Mouse (Mus musculus): ENCODE data around the gene Hdac9.

Gene Hdac9

DNA sequence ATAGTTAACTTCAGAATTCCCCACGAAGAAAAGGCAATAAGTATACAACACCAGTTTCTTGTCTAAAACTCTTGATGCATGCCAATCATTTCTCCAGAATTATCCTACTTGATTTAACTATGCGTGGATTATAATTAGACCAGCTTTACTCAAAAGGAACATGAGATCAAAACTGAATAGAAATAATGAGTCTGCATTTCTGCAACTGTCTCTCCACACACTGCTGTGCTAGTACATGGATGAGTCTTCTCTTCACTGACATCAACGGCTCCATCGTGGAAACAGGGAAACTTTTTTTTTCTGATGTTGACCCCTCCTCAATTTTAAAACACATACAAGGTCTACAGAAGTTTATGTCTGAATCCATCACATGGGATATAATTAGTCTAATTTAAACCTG lies 334.4 kb downstream of the Hdac9 start:
- DNase-seq = no peak

DNA sequence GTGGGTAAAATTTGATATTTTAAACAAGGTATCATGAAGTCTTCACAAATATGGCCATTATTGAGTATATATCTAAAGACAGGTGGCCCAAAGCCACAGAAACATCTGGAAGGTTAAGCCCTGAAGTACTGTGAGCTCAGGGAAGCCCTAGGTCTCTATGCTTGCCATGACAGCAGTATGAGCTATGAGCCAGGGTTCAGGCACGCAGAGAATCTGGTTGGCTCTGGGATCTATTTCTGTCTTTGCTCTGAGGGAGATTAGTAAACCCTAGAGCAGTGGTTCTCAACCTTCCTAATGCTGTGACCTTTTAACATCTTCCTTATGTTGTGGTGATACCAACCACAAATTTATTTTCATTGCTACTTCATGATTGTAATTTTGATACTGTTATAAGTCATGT lies 337.7 kb downstream of the Hdac9 start:
- DNase-seq = no peak

DNA sequence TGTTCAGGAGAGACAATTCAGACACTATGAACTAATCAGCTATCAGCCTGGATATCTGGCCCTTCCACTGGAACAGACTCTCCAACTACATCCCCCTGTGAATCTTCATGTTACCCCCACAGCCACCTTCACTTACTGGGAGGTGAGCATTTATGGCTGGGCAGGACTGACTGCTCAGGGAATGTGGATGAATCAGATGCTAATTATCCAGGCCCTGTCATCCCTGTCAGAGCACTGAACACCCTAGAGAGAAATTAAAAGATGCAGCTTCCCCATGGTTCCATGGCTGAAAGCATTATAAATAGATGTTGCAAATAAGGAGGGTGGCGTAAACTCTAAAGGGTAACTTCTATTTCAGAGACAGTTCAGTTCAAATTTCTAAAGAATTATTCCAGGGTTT lies 345.8 kb downstream of the Hdac9 start:
- no peak for DNase-seq

DNA sequence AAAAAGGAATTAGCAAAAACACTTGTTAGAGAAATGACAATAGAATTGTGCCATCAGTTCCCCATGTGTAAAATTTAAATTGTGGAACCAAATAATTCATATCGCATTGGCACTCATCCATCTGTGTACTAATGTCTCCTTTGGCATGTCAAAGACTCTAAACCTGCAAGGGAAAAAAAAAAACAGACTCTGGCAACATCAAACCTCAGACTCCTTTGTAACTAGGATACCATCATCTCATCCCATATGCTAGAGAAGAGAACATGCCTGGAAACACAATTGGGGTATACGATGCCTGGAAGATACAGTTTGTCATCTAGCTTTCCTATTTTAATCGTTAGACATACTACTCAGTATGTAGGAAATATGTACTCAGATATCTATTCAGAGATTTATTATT lies 347.4 kb downstream of the Hdac9 start:
- DNase-seq = no peak

DNA sequence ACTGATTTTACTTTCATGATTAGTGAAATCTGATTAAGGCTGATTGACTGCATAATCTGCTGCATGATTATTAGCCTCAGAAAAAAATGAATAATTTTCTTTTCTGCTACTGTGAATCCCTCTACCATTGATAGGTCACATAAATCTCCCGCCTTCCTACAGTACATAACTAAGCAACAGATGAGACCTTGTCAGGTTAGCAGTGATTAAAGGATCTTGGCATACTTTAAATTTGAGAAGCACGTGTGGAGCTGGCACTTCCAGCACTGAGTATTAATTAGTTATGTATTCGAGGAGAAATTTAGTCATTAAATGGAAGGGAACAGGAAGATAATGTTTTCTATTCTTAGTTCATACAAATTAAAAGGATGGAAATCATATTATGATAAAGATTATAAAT lies 347.8 kb downstream of the Hdac9 start:
- DNase-seq = no peak

DNA sequence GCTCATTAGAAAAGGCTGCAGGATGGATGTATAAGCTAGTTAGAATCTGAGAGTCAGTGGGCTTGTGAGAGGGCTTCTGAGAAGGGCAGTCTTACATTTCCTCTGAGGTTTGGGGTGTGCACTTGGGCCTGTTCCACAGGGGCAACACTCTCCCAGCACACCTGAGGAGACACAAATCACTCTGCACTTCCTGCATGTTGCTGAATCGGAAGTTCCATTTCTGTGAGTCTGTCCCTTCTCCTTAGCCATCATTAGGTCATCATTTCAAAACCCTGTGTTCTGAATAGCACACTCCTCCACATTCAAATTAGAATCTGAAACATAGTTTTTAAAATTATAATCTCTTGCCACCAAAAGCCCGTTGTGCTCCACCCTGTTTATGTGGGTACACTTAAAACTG lies 354.6 kb downstream of the Hdac9 start:
- no peak for DNase-seq

DNA sequence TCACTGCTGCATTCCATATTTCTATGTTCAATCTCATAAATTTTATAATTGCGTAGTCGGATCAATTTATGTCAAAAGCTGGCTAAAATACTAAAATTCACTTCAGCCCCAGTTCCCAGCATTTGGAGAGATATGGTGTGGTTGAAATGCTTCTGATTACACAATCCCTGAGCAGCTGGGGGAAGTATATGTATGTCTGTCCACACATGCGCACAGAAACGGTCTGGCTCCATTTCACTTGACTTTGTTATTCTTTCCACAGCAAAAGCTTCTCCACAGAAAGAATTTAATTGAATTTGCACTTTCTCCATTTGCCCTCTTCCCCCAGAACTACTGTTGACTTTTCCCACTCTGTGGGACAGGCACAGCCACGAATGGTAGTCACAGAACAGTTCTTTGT lies 357.9 kb downstream of the Hdac9 start:
- DNase-seq = no peak

DNA sequence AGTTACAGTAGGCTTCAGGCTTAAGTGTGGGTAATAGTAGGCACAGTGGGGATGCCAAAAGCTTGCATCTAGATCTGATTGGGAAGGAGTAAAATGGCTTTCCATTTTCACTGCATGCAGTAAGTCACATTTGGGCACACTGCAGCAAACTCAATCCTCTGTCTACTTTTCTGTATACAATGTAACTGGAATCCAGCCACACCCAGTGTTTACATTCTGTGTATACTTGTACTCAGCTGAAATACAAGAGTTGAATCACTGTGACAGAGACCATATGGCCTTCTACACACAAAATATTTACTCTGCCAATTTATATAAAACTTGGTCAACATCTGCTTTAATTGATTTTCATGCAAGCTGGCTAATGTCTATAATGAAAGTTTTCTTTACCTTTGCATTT lies 362.1 kb downstream of the Hdac9 start:
- no peak for DNase-seq

DNA sequence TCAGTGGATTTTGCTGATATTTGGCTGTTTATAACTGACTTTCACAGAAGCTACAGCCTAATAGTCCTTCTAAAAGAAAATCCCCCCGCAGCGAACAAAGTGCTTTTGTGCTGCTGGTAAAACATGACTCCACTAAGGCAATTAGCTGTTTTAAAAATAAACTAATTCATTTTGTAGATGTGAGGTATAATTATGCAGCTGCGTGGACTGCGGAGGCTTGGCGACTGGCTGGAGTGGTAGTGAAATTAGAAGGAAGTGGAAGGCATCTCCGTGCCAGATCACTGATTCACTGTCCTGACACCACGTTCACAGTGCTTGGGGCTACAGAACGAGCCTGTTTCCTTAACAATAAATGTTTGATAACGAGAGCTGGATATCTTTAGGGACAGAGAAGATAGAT lies 366.6 kb downstream of the Hdac9 start:
- DNase-seq = no peak

DNA sequence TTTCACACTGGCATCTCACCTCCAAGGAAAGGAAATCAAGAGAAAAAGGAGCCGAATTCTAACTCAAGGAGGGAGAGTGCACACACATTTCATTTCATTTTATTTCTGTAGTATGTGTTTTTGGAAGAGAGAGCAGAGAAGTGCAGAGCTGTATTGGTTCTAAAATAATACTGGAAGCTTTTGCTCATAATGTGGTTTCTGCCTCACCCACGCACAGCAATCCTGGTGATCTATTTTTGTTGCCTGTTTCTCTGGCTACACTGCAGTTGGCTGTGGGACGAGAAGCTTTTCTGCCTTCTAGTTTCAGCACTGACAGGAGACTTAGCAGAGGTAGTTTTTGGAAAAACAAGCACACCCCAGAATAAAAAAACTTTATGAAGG lies 387.7 kb downstream of the Hdac9 start:
- DNase-seq = peak; percentile 15 to 39

DNA sequence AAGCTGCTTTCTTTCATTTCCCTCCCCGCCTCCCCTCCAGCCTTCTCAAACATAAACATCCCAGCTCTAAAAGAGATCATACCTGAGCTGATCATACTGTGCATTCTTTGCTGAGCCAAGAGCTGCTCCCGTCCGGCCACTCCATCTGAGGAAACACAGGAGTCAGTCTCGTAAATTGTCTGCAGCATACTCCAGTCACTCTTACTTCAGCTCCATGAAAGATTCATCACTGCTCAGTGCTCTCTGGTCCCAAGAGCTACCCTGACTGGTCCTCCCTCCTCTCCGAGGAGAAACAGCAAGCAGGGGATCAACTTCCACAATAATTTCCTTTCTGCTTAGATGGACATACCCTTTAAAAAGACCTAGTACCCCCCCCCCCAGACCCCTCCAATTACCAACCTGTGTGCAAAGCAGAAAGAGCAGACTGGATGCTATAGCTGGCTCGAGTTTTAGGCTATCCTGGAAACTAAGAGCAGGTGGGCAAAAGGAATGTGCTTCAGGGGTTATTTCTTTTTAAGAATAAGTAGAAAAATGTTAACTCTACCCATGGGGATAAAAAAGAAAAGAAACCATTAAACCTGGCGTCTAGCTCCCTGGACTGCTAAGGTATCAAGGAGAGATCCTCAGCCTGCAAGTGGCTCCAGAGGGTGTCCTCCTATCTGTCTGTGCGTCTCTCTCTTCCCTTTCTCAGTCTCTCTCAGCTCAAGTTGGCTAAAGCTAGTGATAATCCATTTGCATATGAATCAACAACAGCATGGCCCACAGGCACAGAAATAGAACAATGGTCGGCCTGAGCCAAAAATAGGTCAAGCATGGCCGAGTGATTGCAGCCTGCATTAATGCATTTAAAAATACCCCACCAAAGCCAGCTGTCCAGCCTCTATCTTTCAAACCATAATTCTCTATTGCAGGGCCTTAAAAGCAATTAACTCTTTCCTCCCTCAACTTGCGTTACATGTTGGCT lies 388.4 kb downstream of the Hdac9 start:
- peak; percentile 31 to 56 for DNase-seq

DNA sequence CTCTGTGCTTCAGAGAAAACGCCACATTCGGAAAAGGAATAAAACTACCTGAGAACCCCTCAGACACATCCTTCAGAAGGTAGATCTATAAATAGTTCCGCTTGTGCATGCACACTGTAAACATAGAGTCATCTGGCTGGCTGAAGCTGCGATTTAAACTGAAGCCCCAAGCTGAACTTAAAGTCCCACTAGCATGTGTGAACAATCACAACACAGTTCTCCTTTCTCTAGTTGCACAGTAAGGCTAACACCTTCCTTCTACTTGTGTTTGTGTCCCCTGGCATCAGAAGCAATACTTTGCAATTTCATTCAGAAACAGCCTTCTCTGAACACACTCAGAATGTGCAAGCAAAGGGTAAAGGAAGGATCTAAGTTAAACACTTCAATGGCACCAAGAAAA lies 389.1 kb downstream of the Hdac9 start:
- DNase-seq = peak in 1 of 2 experiments; percentile 22

DNA sequence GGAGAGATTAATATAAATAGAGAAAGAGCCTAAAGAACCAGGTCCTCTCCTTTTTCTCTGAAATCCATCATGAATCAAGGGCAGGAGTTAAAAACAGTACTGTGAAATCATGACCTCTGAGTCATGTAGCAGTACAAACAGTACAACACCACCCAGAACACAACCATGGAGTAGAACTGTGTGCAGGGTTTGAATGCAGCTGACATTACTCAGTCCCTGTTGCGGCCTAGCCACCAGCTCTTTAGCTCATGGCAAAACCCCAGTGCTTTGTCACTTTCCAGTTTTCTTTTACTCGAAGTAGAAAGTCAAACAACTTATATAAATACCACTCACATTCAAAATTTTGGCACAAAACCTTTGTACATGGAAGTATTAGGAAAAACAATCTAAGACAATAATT lies 395.4 kb downstream of the Hdac9 start:
- no peak for DNase-seq

DNA sequence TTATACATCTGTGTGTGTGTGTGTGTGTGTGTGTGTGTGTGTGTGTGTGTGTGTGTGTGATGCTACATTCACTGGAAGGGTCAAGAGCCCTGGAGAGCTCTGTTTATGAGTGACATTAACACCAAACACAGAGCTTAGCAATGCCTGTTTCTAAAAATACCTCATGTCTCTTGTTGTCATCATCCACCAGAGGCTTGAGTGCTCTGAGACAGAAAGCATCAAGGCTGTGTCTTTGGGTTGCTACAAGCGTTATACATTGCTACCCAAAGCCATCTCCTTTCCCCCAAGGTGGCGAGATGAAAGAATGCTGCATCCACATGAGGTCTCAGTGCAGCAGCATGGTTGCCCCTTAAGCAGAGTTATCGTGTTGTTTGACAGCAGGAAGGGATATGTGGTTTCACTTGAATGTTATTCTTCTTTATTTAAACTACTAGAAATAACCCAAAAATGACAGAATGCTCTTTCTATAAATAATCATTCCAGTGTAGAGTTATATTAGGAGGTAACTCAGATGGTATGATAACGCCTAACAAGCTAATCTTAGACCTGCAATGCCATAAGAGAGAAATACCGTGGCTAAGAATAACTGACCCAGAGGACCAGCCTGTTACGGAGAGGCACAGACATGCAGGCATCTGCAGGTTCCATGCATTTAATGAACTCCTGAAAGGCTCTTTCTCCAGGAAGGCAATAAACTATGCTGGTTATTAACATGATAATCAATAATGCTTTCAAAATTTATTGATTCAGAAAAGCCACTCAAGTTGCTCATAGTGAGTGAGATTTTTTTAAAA lies 399.9 kb downstream of the Hdac9 start:
- DNase-seq = peak in 1 of 2 experiments; percentile 17

DNA sequence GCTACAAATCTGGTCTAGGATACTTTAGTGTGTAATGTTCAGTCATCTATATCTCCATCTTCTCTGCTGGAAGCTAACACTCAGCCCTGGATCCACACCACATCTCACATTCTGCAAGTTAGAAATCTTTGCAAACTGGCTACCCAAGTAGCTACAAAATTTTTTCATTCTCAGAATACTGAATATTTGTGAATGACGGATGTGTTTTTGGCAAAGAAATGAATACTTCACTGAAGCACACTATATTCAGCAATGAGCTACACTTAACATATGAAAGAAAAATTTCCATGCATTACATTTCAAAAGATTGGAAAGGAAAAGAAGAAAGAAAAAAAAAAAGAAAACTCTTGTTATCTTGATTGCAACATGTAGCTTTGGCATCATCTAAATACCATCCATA lies 410.6 kb downstream of the Hdac9 start:
- no peak for DNase-seq

DNA sequence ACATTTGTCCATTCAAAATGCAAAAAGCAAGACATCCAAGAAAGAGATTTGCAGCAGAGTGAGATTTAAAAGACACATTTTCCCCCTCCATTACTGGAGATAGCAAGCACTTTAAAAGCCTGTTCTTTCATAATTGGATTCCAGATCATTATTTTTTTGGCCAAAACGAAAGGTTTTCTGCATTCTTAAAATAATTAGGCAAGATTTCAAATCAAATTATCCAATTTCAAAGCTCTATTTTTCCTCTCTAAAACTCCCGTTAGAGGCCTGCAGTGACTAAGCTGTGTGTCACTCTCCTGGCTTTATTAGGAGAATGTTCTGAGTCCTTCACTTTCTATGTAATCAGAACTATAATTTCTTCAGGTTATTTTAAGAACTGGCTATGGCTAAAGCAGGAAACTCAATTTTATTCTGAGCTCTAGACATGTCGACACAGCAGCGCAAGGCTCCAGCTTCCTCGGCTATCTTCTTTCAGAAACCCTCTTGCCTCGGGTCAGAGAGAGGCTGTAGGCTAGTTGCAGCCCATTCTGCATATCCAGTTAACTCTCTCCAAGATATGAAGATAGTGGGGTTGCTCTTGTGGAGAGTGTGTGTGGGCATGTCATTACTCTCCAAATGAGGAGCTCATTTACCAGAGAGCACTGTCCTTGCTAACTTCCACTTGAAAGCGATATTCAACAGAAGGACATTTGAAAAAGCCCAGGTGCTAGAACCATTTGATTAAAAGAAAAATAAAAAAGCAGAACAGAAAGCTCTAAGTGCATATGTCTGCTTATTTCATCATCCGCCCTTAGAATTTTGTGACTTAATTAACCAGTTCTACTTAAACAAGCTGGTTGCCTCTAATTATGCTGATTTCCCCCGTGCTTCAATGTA lies 417.9 kb downstream of the Hdac9 start:
- DNase-seq = no peak

DNA sequence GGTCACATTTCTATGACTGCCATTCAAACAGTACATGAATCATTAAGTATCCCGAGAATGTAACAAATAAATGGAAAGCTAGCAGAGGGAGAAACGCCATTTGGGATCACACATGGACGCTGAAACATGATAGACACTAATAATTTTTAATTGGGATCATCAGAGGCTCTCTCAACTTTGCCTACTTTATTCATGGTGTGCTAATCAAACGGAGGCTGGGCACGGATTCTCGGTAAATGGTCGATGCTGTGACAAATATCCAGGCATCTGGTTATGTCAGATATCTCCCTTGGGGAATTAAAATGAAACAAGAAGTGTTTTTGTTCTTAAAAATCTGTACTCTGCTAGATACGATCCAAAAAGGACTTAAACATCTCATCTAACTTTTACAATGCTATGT lies 418.6 kb downstream of the Hdac9 start:
- DNase-seq = no peak

DNA sequence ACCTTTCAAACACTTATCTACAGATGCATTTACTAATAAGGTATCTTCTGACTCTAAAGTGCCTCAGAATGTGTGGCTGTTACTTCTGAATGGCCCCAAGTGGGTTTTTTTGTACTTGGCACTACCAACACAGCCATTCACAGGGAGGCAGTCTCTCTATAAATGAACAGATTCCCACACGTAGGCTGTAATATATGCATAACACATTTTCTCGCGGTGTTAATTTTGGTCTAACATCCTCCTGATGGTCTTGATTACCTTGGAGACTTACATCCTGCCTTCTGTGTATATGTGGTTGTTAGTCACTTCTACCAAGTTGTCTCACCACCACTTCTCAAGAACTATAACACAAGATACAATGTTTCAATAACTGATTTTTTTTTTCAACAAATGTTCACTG lies 419.2 kb downstream of the Hdac9 start:
- no peak for DNase-seq

DNA sequence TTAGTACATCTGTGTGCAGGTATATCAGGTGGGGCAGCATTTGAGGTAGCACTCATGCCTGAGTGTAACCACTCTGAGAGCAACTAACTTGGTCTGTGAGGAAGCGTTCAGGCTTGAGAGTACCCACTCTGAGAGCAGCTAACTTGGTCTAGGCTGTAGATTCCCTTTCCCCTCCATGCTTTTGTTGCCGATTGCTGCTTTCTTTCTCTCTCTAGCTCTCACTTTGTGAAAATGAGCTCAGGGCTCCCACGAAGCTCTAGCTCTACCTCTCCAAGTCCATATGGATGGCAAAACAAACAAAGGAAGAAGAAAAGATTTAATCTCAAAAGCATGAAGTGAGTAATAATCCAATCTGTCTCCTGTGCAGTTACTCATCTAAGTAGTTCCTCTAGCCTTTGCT lies 421.0 kb downstream of the Hdac9 start:
- DNase-seq = no peak

DNA sequence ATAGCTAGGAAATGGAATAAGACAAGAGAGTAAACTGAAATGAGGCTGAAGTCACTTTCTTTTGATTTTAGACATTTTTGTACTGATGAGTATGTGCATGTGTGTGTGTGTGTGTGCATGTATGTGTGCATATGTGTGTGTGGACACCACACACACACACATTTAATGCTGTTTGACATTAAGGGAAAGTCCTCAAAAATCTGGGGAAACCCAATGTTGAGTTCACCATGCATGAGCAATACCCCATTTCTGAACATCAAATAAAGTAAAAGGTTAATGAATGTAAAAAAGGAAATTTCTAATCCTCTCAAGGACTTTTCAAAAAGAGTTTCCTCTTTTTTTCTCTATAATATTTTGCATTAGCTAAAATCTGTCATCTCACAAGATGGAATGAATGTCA lies 427.3 kb downstream of the Hdac9 start:
- no peak for DNase-seq

DNA sequence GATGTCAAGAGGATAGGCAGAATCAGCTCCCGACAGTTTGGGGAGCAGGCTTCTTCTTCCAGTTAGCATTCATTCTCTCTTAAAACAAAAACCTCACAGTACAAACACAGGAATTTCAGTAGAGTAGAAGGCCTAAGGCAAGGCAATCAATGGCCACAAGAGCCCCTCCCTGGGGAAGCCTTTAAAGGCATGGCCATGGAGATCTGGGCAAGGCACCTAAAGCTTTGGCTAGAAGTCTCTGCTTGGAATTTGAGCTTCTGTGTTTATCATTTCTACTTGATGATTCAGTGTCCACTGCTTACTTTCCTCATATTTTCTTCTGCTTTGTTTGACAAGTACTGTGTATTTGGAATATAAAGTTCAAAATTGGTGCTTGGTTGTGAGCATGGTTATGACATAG lies 429.2 kb downstream of the Hdac9 start:
- no peak for DNase-seq

DNA sequence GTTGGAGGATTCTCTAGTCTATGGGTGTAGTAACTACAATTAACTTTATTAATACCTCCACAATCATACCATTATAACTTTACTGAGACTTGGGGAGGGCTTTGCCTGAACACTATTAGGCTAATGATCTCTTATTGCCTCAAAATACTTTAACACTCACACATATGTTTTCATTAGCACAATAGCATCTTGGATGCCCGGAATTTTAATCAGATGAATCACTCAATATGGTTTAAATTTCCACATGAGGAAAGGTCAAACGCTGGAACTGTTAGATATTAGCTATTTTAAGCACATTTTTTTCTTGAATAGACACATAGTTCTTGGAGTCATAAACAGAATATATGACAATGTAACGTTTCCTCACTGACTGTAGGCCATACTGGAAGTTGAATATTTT lies 429.9 kb downstream of the Hdac9 start:
- DNase-seq = no peak

DNA sequence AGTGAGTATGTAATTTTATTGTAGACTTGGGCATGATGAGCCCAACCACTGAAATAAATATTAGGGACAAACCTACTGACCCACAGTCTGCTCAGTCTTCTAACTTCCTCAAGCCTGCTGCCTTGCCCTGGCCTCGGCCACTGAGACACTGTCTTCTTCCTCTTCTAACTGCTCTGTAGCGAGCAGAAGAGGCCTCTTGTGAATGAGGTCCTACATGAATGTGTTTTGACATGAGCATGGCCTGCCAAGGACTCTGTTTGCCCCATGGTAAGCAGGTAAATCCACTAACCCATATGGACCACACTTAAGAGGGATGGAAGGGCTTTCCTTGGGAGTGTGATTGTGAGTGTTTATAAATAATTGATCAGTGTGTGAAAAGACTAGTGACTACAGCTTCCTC lies 430.9 kb downstream of the Hdac9 start:
- DNase-seq = no peak
